Mouse (Mus musculus) common myeloid progenitor, adult 5-6 weeks (primary cell): ENCODE measurements around the gene Cib2. TPM values are rescaled to one million over a fixed set of nuclear protein-coding genes. Genes with fewer than 3 reads are reported as not detected.
"Not testable (repeated sequence)": the region's sequence is repeated elsewhere in the genome, so short reads cannot be mapped to it uniquely, and the experiment has no call there.

Source experiments
- ATAC-seq: replicated peaks from 2 replicates; pipeline ENCODE4 v1.8.0; 2016; ENCODE audit warnings: low read depth, mild to moderate bottlenecking, moderate TSS enrichment, inconsistent platforms; ENCODE audit not compliant: poor library complexity, severe bottlenecking
- total RNA-seq: library from RNA; stranded (forward); fragments of 200-1000, 187-1606 nt; gene quantifications from 2 replicates; pipeline ENCODE4 v1.2.3, GENCODE M21; 2017

The Cib2 gene
- not detected in 2 replicates for total RNA-seq

GRCm38 (mm10) chr9:54559771-54560471, at the start of gene Cib2:
Cib2 (minus strand) TSS chr9:54560218.
- peak; percentile 95 for ATAC-seq

DNA sequence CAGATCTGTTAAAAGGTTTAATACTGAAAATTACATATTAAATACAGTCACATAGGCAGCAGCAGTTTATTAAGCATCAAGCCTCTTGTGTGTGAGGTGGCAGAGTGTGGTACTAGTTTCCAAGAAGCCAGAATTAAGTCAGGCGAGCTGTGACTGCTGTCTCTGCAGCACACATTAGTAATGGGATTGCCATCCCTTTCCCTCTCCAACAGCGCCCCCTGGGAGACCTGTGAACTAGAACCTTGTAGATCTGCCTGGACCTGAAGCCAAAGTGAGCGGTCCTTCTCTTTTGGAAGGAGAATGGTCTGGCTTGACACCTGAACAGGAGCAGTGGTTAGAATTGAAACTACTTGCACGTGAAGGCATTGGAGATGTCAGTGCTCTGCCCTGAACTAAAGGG, 44.9 kb upstream of the Cib2 start:
- 0 out of 2 replicates have a peak, but pooled peaks have one; percentile 32 for ATAC-seq

- no peak for ATAC-seq
These were observed 44.2 kb upstream of the Cib2 start for GRCm38 (mm10) chr9:54604131-54604654.

DNA sequence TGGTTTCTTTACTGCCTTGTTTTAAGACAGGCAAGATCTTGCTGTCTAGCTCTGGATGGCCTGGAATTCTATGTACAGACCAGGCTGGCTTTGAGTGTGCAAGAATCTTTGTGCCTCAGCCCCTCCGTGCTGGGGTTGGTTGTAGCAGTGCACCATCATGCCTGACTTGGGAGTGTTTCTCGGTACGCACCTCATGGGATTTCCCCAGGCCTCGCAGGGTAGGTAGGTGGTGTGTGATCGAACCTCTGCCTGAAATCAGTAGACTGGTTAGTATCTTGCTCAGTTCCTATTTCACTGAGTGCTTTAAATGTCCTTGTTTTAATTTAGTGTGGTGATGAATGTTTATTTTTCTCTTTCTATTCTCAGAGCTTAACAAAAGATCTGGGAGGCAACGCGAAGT, 42.9 kb upstream of the Cib2 start:
- no peak for ATAC-seq

DNA sequence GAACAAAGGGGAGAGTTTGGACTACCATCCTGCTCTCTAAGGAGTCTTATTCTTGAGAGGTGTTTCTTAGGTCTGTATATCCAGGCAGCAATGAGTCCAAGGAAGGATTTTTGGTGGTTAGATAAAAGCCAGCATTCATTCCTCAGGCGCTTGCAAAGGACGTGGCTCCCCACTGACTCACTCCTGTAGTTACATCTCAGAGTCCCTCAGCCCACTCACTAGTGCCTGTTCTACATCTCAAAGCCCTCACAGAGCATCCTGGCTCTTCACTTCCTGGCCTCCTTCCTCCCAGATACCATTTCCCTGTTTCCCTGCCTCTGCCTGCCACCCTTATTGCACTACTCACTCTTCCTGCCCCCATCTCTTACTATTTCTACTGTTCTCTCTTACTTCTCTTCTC, 42.4 kb upstream of the Cib2 start:
- no peak for ATAC-seq

DNA sequence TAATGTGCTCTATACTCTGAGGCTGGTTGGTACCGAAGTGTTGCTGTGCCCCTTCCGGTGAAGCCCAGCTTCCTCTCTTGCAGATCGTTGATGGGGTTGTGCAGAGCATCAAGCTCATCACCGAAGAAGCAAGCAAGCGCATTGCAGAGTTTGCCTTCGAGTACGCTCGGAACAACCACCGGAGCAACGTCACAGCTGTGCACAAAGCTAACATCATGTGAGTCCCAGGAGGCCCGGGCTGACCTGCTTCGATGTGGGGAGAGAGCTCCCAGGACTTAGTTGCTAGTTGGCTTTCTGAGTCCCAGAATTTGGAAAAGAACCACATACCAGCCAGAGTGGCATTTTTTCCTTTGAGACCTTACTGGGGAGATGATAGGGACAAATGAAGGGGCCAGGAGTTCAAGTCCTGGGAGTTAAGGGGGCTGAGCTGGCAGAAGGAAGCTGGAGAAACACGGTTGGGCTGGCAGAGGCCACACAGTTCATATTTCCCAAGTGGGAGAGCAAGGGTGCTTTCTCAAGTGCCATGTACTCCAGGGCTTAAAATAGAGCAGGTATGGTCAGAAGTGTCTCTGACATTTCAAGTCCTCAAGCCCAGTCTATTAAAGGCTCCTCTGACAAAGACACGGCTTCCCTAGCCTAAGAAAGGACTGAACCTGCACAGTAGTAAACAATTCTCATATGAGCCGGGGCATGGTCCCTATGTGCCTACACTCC, 36.9 kb upstream of the Cib2 start:
- no peak for ATAC-seq

DNA sequence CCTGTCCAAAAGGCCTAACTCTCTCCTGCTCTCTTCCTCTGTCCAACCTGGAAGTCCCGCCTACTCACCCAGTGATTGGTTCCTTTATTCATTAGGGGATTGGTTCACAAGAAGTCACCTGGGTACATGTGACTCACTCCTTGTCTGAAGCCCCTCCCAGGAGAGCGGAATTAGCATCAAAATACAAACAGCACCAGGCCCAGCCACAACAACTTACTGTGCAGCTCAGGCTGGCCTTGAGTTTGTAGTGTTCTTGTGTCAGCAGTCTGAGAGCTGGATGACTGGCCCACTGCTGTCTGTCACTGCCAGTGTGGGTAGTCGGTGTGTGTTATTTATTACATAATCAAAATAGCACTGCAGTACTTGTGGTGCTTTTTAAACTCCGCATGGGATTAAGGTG, 33.6 kb upstream of the Cib2 start:
- ATAC-seq, result not testable (repeated sequence)

DNA sequence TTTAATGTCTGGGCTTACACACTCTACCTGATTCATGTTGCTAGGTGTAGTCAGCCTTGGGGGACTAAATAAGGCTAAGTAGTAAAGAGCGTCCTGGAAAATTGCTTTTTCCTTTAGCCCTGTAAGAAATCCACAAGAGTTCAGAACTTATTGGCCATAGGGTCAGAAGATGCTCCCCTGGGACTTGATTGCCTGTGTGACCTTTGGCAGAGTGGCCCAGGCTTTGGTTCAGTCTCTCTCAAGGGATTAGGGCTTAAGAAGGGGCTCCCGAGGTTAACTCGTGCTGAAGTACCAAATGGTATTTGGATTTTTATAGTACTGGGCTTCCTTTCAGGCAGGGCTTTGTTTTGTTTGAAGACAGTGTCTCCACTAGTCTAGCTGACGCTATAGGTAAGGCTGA, 27.8 kb upstream of the Cib2 start:
- no peak for ATAC-seq

DNA sequence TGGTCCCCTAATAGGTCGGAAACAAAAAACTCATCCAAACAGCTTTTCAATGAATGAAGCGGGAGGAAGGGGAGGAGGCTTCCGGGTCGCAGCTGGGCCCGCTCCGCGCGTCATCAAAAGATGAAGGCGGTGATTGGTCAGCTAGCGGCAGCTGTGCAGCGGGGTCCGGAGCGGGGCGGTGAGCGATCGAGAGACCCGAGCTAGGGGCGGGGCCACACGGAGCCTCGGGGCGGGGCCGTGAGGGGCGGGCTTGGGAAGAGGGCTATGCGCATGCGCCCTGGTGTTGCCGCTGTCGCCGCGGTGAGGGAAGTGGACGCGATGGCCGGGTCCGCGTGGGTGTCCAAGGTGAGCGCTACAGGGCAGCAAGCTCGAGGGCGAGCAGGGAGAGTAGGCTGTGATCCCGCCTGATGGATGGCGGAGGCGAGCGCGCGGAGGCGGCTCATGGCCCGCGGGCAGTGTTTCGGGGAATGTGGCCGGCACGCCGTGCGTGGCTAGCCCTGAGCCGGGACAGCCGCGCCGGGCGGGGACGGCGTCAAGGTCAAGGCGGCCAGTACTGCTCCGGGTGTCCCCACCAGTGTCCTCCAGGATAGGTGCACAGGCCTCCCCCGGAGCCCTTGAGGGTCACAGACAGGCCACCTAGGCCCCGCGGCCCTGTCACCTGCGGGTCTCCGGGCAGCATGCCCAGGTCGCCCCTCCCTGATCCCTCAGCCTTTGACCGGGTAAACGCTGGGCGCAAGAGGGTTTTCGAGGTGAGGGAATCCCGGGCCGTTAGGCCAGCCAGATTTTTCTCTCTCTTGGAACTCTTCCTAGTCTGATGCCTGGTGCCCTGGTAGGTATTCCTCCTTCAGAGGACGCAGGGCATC, 26.4 kb upstream of the Cib2 start, which contains the start of gene Idh3a:
Gene Idh3a (plus strand): TSS at position 136 of the 863 bp plus-strand sequence.
- peak; percentile 98 for ATAC-seq

DNA sequence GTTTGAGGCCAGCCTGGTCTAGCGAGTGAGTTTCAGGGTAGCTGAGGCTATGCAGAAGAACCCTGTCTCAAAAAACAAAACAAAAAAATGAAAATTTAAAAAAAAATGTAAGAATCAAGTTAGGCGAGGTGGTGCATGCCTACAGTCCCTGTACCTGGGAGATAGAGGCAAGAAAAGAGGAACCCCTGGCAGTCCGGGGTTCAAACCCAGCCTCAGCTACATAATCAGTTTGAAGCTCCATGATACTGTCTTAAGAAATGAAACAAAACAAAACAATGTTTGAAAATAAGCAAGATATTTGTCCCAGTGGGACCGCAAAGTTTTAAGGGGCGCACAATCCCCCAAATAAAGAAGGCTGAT, 25.8 kb upstream of the Cib2 start:
- ATAC-seq, result no peak

- not testable (repeated sequence) for ATAC-seq
These were observed 24.1 kb upstream of the Cib2 start for GRCm38 (mm10) chr9:54584127-54584526.

- no peak; the same call in 1 of the 2 replicates for ATAC-seq
These were observed 23.7 kb upstream of the Cib2 start for GRCm38 (mm10) chr9:54583712-54584111.

DNA sequence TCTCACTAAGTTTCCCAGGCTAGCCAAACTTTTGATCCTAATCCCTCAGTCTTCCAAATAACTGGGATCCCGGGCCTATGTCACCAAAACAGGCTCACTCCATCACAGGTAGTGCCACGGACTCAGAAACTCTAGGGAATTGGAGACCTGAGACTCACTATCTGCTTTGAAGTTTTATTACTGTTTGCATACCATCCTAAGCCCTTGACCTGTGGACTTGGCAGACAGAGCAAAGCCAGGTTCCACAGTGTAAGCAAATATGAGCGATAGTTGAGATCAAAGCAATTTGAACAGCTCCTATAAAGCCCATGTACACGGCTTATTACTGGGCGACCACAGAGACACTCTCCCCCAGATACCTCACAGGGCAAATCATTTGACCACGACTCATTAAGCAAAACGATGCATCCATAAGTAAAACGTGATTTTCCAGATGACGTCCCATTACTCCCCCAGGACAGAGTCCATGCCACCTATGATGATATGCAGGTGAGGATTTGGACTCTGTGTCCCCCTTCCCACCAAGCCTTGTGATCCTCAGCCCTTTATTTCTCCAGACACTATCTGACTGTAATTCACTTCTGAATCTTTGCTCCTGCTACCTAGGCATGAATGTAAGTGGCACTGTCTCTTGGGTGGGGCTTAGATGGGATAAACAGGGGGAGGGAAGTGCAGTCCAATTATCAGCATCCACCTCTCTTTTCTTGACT, 11.3 kb upstream of the Cib2 start:
- ATAC-seq, result no peak

GRCm38 (mm10) chr9:54568732-54569131, 8.7 kb upstream of the Cib2 start:
- ATAC-seq, result no peak

- ATAC-seq, result no peak
These were observed 6.9 kb upstream of the Cib2 start for GRCm38 (mm10) chr9:54566958-54567357.

GRCm38 (mm10) chr9:54560831-54561601, 998 bp upstream of the Cib2 start:
- ATAC-seq, result no peak

DNA sequence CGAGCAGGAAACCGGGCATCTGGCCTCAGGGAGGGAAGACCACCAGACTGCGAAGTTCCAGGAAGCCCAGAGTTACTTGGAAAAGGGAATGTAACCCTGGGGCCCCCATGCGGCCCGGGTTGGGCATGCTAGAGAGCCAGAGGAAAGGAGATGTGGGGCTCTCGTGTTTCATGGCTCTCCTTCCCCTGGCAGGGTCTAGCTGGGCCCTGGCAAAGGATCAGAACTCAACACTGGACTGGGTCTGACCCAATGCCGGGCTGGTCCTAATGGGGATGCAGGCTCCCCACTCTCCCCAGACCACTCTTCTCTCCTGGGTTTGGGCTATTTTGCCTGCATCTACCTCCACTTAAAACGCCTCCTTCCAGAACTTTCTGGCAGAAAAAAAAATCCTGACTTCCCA, 1.3 kb downstream of the Cib2 start:
- no peak for ATAC-seq

- ATAC-seq, result peak; percentile 59
These were observed 5.0 kb downstream of the Cib2 start for GRCm38 (mm10) chr9:54555044-54555443.

DNA sequence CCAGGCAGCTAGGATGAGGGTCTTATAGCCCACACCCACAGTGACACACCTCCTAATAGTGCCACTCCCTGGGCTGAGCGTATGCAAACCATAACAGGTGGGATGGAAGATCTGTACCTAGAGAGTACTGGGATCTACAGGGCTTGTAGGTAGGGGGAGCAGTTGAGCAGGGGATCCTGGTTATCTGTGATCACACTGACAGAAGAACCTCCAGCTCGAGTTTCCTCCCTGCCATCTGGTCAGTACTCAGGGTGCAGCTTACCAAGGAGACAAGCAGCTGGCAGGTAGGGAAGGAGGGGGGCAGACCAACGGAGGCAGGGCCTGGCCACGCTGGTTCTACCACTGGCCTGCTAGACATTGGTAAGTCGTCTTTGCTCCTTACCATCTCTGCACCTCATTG, 7.6 kb downstream of the Cib2 start:
- ATAC-seq, result peak; percentile 68
